Mouse (Mus musculus) stomach, embryonic 14.5 days (tissue): Measurements from ENCODE around the gene Olfr1009. TPM values are rescaled to one million over a fixed set of nuclear protein-coding genes. Genes with fewer than 3 reads are reported as not detected.
"Not testable (repeated sequence)": the region's sequence is repeated elsewhere in the genome, so short reads cannot be mapped to it uniquely, and the experiment has no call there.

ENCODE experiments used
- ATAC-seq: fragments of 200-750 bp; cut with Nextera tagmentation; 2 replicates; pipeline ENCODE4 v1.8.0; 2017; ENCODE audit warnings: low read depth, moderate TSS enrichment; ENCODE audit not compliant: insufficient number of reproducible peaks, insufficient read depth, low FRiP score
- H3K27ac ChIP-seq: fragments of 300-500 bp; sonication (generic); 2 replicates; pipeline ENCODE4 v1.5.1; 2014; ENCODE audit warnings: mild to moderate bottlenecking, low read length, moderate library complexity, mixed read lengths
- H3K27me3 ChIP-seq: fragments of 300-500 bp; sonication (generic); 2 replicates; pipeline ENCODE4 v1.6.1; 2014; ENCODE audit warnings: low read length, control low read depth, mixed read lengths; ENCODE audit not compliant: control insufficient read depth, insufficient read depth
- H3K36me3 ChIP-seq: fragments of 300-500 bp; sonication (generic); 2 replicates; pipeline ENCODE4 v1.6.1; 2014; ENCODE audit warnings: mild to moderate bottlenecking, control low read depth, low read length, moderate library complexity, mixed read lengths; ENCODE audit not compliant: control insufficient read depth, insufficient read depth
- H3K4me1 ChIP-seq: fragments of 300-500 bp; sonication (generic); 2 replicates; pipeline ENCODE4 v1.6.1; 2014; ENCODE audit warnings: low read length, control low read depth, mixed read lengths; ENCODE audit not compliant: control insufficient read depth, insufficient read depth
- H3K4me2 ChIP-seq: fragments of 300-500 bp; sonication (generic); replicated peaks from 2 replicates; pipeline ENCODE4 v1.6.1; 2014; ENCODE audit warnings: low read depth, low read length, control low read depth
- H3K4me3 ChIP-seq: fragments of 300-500 bp; sonication (generic); 2 replicates; pipeline ENCODE4 v1.5.1; 2014; ENCODE audit warnings: low read depth, low read length, control low read depth
- H3K9ac ChIP-seq: fragments of 300-500 bp; sonication (generic); replicated peaks from 2 replicates; pipeline ENCODE4 v1.6.1; 2014; ENCODE audit warnings: low read depth, mild to moderate bottlenecking, control low read depth, low read length, moderate library complexity, mixed read lengths
- H3K9me3 ChIP-seq: fragments of 300-500 bp; sonication (generic); 2 replicates; pipeline ENCODE4 v1.6.1; 2016; ENCODE audit warnings: low read depth, low read length, control low read depth; ENCODE audit not compliant: control insufficient read depth
- WGBS: fragments of 180-500 bp; shearing (Covaris S2); extraction: QIAGEN DNeasy Blood & Tissue Kit; methylation state at CpG from one replicate; pipeline ENCODE4 v1.1.7; 2014; 5-methylcytosine and 5-hydroxymethylcytosine counted together
- polyA plus RNA-seq: library from polyadenylated mRNA; unstranded; fragments of >200 nt; fragmentation: Nextera tagmentation; extraction: Ambion mirVana; gene quantifications from 2 replicates; pipeline ENCODE4 v1.2.1, GENCODE M21; 2014

Olfr1009 gene
- polyA plus RNA-seq, result not detected in 2 replicates

GRCm38 (mm10) chr2:85715119-85715518 is at the start of gene Olfr1009:
Olfr1009 (plus strand) TSS chr2:85715419.
- Histone ChIP-seq H3K27ac (no peak within 1 kb of the TSS), H3K9ac (no peak within 1 kb of the TSS), H3K36me3 (no peaks in the 10 kb centered on the region), H3K4me3 (no peak within 1 kb of the TSS), H3K27me3 (no peaks in the 10 kb centered on the region), H3K4me2 (no peak within 1 kb of the TSS), H3K4me1 (no peaks in the 10 kb centered on the region), H3K9me3 (no peaks in the 10 kb centered on the region)
- WGBS, result 89% methylated on average over 1 of the region's 1 CpGs
- no peak for ATAC-seq

DNA sequence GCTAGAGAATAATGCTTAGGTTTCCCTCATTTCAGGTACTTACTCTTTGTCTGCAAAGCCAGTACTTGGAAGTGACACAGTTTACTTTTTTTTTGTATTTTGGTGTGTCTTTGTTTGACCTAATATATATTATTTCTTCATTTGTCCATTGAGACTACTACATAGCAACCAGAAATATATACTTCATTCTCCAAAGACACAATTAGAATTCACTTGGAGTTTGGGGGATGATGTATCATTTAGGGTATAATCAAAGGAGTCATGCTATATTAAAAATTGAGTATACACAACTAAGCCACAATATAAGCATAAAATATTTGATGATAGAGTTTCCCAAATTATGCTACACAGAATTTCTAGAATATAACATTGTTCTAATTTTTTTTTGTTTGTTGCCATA is 36.6 kb upstream of the Olfr1009 start, which contains the start of gene Olfr1006:
TSS of gene Olfr1006 (minus strand) at position 101 of the 400 bp plus-strand sequence.
- Histone ChIP-seq H3K4me1 (no peaks in the 10 kb centered on the region), H3K27ac (no peak within 1 kb of the TSS), H3K4me3 (no peak within 1 kb of the TSS), H3K9ac (no peak within 1 kb of the TSS), H3K4me2 (no peak within 1 kb of the TSS), H3K27me3 (no peaks in the 10 kb centered on the region), H3K36me3 (no peaks in the 10 kb centered on the region), H3K9me3 (no peaks in the 10 kb centered on the region)
- no peak for ATAC-seq

- H3K4me1 ChIP-seq, result no peaks in the 10 kb centered on the region
- no peak for ATAC-seq
- no peaks in the 10 kb centered on the region for H3K36me3 ChIP-seq
- 0 out of 2 replicates have a peak, but pooled peaks cover under 1% of the 10 kb centered on the region for H3K9me3 ChIP-seq
- H3K27ac ChIP-seq, result no peak within 1 kb of the TSS
- no peak within 1 kb of the TSS for H3K4me2 ChIP-seq
- no peak within 1 kb of the TSS for H3K9ac ChIP-seq
- H3K27me3 ChIP-seq, result no peaks in the 10 kb centered on the region
- no peak within 1 kb of the TSS for H3K4me3 ChIP-seq
These were observed 26.1 kb upstream of the Olfr1009 start, which contains the start of gene Olfr1008 for GRCm38 (mm10) chr2:85689131-85689530. Olfr1008 (plus strand) TSS chr2:85689431.

DNA sequence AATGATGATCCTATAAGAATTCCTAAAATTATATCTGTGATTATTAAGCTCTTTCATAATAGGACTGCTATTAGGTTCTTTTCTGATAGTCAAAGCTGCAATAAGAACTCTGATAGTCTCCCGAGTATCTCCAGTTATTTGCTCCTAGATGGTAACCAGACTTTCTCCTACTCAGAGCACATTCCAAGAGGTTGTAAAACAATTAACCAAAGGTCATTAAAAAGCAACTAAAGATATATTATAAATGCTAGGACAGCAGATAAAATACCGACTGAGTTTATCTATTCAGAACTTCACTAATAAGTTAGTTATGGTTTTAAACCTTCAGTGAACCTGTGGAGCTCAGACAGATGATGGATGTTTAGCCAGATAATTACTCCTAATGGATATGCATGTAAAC is 4.5 kb upstream of the Olfr1009 start:
- H3K4me1 ChIP-seq, H3K4me2 ChIP-seq, ATAC-seq, H3K9ac ChIP-seq, H3K9me3 ChIP-seq, H3K36me3 ChIP-seq, H3K27me3 ChIP-seq, H3K4me3 ChIP-seq, H3K27ac ChIP-seq: not testable (repeated sequence)
- WGBS, result 24% methylated on average over 2 of the region's 2 CpGs

GRCm38 (mm10) chr2:85711159-85711558 is 4.1 kb upstream of the Olfr1009 start:
- no peaks in the 10 kb centered on the region for H3K9me3 ChIP-seq
- no peak overlapping the region for H3K27ac ChIP-seq
- WGBS, result 21% methylated on average over 1 of the region's 1 CpGs
- no peaks in the 10 kb centered on the region for H3K27me3 ChIP-seq
- H3K4me1 ChIP-seq, result no peaks in the 10 kb centered on the region
- no peak overlapping the region for H3K9ac ChIP-seq
- H3K4me2 ChIP-seq, result no peak overlapping the region
- ATAC-seq, result no peak
- no peaks in the 10 kb centered on the region for H3K36me3 ChIP-seq
- H3K4me3 ChIP-seq, result no peak overlapping the region

GRCm38 (mm10) chr2:85725793-85726192 is 10.6 kb downstream of the Olfr1009 start:
- no peaks in the 10 kb centered on the region for H3K36me3 ChIP-seq
- H3K9ac ChIP-seq, result no peak overlapping the region
- H3K27ac ChIP-seq, result no peak overlapping the region

GRCm38 (mm10) chr2:85753822-85754221 is 38.6 kb downstream of the Olfr1009 start:
- no peak overlapping the region for H3K4me2 ChIP-seq
- H3K9me3 ChIP-seq, result no peaks in the 10 kb centered on the region
- H3K9ac ChIP-seq, result no peak overlapping the region
- H3K27ac ChIP-seq, result no peak overlapping the region
- no peaks in the 10 kb centered on the region for H3K4me1 ChIP-seq
- no peak for ATAC-seq
- H3K36me3 ChIP-seq, result no peaks in the 10 kb centered on the region
- no peak overlapping the region for H3K4me3 ChIP-seq
- 84% methylated on average over 4 of the region's 4 CpGs for WGBS
- no peaks in the 10 kb centered on the region for H3K27me3 ChIP-seq

More at GRCm38 (mm10) chr2:85725793-85726192, 10.6 kb downstream of the Olfr1009 start:
- ATAC-seq, result no peak
- no peaks in the 10 kb centered on the region for H3K27me3 ChIP-seq
- 10% methylated on average over 3 of the region's 3 CpGs for WGBS
- no peak overlapping the region for H3K4me2 ChIP-seq
- H3K9me3 ChIP-seq, result no peaks in the 10 kb centered on the region
- no peak overlapping the region for H3K4me3 ChIP-seq
- no peaks in the 10 kb centered on the region for H3K4me1 ChIP-seq

DNA sequence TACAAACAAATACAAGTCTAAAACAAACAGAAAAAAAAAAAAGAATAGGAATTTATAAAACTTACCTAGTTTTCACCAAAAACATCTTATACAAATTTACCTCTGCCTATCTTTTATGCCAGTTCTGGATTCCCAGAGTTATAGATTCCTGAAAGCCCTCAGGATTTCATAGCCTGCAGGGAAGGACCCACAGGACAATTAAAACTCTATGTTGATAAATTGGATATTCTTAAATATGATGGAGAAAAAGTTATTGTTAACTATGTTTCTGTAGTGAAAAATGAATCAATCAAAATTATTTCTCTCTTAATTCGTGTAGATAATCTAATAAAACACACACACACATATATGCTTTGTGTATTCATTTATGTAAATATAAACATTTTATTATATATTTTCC is 47.4 kb downstream of the Olfr1009 start, which contains the start of gene Olfr1012:
TSS of gene Olfr1012 (minus strand) at position 101 of the 400 bp plus-strand sequence.
- WGBS, result 65% methylated on average over 1 of the region's 1 CpGs
- Histone ChIP-seq H3K36me3 (no peaks in the 10 kb centered on the region), H3K27ac (no peak within 1 kb of the TSS), H3K27me3 (no peaks in the 10 kb centered on the region), H3K4me2 (no peak within 1 kb of the TSS), H3K9me3 (no peaks in the 10 kb centered on the region), H3K4me1 (no peaks in the 10 kb centered on the region), H3K9ac (no peak within 1 kb of the TSS), H3K4me3 (no peak within 1 kb of the TSS)
- no peak for ATAC-seq

- no peak within 1 kb of the TSS for H3K4me3 ChIP-seq
- no peaks in the 10 kb centered on the region for H3K9me3 ChIP-seq
- no peak within 1 kb of the TSS for H3K9ac ChIP-seq
- no peaks in the 10 kb centered on the region for H3K4me1 ChIP-seq
- H3K27ac ChIP-seq, result no peak within 1 kb of the TSS
- H3K36me3 ChIP-seq, result no peaks in the 10 kb centered on the region
- no peak for ATAC-seq
- no peaks in the 10 kb centered on the region for H3K27me3 ChIP-seq
- H3K4me2 ChIP-seq, result no peak within 1 kb of the TSS
These were observed 51.6 kb downstream of the Olfr1009 start, which contains the start of gene Olfr1013 for GRCm38 (mm10) chr2:85766798-85767197. Olfr1013 (plus strand) TSS chr2:85767098.
